Mouse (Mus musculus): ENCODE measurements around the gene Usb1. TPM values are rescaled to one million over a fixed set of nuclear protein-coding genes. Genes with fewer than 3 reads are reported as not detected.

Gene Usb1
- 17.0 and 17.2 TPM in 2 replicates for polyA plus RNA-seq (2012; rRNA removed)

DNA sequence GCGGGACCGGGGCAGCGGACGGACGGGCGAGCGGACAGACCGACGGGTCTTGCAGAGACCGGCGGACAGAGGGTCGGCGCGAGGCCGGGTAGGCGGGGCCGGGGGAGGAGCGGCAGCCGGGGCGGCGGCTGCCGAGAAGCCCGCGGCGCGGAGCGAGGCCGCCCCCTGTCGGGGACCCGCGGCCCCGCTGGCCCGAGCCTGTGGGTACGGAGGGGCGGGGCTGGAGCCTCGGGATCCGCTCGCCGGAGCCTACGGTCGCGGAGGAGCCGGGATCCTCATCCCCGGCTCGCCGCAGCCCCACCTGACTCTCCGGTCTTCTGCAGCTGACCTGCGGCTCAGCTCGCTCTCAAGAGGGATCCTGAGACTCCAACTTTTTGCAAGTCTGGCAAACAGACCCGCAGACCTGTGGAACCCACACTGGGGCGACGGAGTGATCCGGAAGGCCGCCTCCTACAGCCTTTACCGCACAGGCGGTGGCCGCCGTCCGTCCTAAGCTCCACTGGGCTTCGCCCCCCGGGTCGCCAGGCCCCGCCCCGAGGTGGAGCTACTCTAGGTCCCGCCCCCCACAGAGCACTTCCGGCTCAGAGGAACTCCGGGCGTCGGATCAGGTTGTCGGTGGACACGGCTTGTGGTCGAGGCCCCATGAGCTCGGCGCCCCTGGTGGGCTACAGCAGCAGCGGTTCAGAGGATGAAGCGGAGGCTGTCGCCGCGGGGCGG, at the start of gene Usb1, which contains the start of gene Zfp319:
TSS of gene Usb1 (plus strand) at position 565 of the 717 bp plus-strand sequence.
TSS of gene Zfp319 (minus strand) at position 231 of the 717 bp plus-strand sequence.
- Histone ChIP-seq H3K4me3 (ENCODE audit: insufficient read depth, low read length) (peak within 1 kb of the TSS; percentile 87), H3K4me1 (ENCODE audit: control insufficient read depth, insufficient read depth, low read length) (peaks cover 1% of the 10 kb centered on the region; the same call in 1 of the 2 replicates), H3K27ac (ENCODE audit: insufficient read depth, low read length) (peak within 1 kb of the TSS; percentile 97)
- TF ChIP-seq CTCF (IDR thresholded peaks at IDR 0.05; ENCODE audit: extremely low read depth, insufficient read depth, low read length) = 0 out of 2 replicates have a peak, but pooled peaks have one; percentile 1
- peak; percentile 72 for TF ChIP-seq POLR2A (IDR thresholded peaks at IDR 0.05; ENCODE audit: extremely low read depth, insufficient read depth, low read length)

DNA sequence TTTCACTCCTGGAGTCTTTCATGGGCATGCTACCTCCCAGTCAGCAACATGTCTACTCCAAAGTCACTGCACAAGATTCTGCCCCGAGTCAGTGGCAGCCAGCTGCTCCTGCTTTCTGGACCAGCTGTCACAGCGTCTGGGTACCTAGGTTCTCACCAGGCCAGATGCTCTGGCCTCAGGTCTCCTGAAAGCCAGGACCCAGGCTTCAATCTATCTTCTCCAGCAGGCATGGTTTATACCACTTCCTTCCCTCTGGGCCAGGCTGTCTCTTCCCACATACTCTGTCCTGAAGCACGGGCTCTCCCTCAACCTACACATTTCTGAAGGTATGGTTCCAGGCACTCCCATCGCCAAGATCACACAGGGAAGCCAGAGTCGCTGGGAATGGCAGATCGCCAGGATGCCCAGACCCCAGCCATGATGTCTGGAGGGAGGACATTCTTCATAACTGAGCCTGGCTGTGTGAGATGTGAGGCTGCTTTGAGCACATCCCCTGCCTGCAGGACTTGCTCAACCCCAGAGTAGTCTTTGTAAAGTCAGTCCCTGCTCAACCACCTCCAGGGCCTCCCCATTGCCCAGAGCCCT, 42.9 kb upstream of the Usb1 start:
- no peak overlapping the region for H3K4me3 ChIP-seq (ENCODE audit: insufficient read depth, low read length)
- TF ChIP-seq CTCF (IDR thresholded peaks at IDR 0.05; ENCODE audit: extremely low read depth, insufficient read depth, low read length) (no peak), POLR2A (IDR thresholded peaks at IDR 0.05; ENCODE audit: extremely low read depth, insufficient read depth, low read length) (no peak)
- no peaks in the 10 kb centered on the region for H3K4me1 ChIP-seq (ENCODE audit: control insufficient read depth, insufficient read depth, low read length)
- H3K27ac ChIP-seq (ENCODE audit: insufficient read depth, low read length) = no peak overlapping the region

DNA sequence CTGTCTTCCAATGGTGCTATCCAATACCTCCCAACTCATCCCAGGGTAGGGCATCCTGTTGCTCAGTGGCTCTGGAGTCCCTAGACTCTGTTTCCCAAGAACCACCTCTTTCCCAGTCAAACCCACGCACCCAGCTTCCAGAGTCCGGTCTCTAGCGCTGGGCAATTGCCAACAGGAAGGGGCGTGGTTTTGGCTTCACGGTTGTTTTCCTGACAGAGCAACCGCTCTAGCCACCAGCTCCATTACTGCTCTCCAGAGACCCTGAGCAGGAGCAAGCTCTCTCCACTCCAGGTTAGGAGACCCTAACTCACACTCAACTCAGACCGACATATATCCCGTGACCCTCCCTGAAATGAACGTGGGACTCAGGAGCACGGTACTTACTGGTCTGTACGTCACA, 38.9 kb upstream of the Usb1 start:
- Histone ChIP-seq H3K4me3 (ENCODE audit: insufficient read depth, low read length) (0 out of 2 replicates have a peak overlapping the region, but pooled peaks have one; percentile 19), H3K27ac (ENCODE audit: insufficient read depth, low read length) (no peak overlapping the region), H3K4me1 (ENCODE audit: control insufficient read depth, insufficient read depth, low read length) (no peaks in the 10 kb centered on the region)
- TF ChIP-seq CTCF (IDR thresholded peaks at IDR 0.05; ENCODE audit: extremely low read depth, insufficient read depth, low read length) = no peak
- TF ChIP-seq POLR2A (IDR thresholded peaks at IDR 0.05; ENCODE audit: extremely low read depth, insufficient read depth, low read length) = 0 out of 2 replicates have a peak, but pooled peaks have one; percentile 18

- no peak overlapping the region for H3K4me3 ChIP-seq (ENCODE audit: insufficient read depth, low read length)
- H3K27ac ChIP-seq (ENCODE audit: insufficient read depth, low read length) = no peak overlapping the region
- TF ChIP-seq POLR2A (IDR thresholded peaks at IDR 0.05; ENCODE audit: extremely low read depth, insufficient read depth, low read length) = no peak
- no peak for TF ChIP-seq CTCF (IDR thresholded peaks at IDR 0.05; ENCODE audit: extremely low read depth, insufficient read depth, low read length)
Observed at GRCm38 (mm10) chr8:95293891-95294290, 38.2 kb upstream of the Usb1 start.

GRCm38 (mm10) chr8:95302410-95302809, 29.7 kb upstream of the Usb1 start:
- Histone ChIP-seq H3K4me3 (ENCODE audit: insufficient read depth, low read length) (no peak overlapping the region), H3K4me1 (ENCODE audit: control insufficient read depth, insufficient read depth, low read length) (no peaks in the 10 kb centered on the region), H3K27ac (ENCODE audit: insufficient read depth, low read length) (no peak overlapping the region)
- TF ChIP-seq CTCF (IDR thresholded peaks at IDR 0.05; ENCODE audit: extremely low read depth, insufficient read depth, low read length) (peak; percentile 62), POLR2A (IDR thresholded peaks at IDR 0.05; ENCODE audit: extremely low read depth, insufficient read depth, low read length) (no peak)

More at GRCm38 (mm10) chr8:95293891-95294290, 38.2 kb upstream of the Usb1 start:
- H3K4me1 ChIP-seq (ENCODE audit: control insufficient read depth, insufficient read depth, low read length) = no peaks in the 10 kb centered on the region

DNA sequence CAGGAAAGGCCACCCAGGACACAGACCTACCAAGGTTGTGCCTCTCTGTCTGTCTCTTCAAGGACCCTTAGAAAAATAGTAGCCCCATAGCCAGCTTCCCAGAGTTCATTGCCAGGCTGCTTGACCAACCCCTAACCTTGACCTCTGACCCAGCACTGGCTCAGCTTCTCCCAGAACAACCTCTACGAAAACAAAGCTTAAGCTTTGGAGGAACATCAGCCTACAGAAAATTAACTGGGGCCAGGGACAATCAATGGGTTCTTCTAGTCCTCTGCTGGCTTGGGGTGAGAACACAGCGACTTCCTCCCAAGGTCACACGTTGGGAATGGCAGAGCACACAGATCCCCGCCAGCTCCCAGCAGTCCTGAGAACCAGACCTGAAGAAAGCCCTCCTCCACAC, 26.6 kb upstream of the Usb1 start:
- Histone ChIP-seq H3K27ac (ENCODE audit: insufficient read depth, low read length) (no peak overlapping the region), H3K4me1 (ENCODE audit: control insufficient read depth, insufficient read depth, low read length) (no peaks in the 10 kb centered on the region), H3K4me3 (ENCODE audit: insufficient read depth, low read length) (no peak overlapping the region)
- TF ChIP-seq CTCF (IDR thresholded peaks at IDR 0.05; ENCODE audit: extremely low read depth, insufficient read depth, low read length) = no peak
- TF ChIP-seq POLR2A (IDR thresholded peaks at IDR 0.05; ENCODE audit: extremely low read depth, insufficient read depth, low read length) = no peak

- H3K4me3 ChIP-seq (ENCODE audit: insufficient read depth, low read length) = no peak within 1 kb of the TSS
- TF ChIP-seq POLR2A (IDR thresholded peaks at IDR 0.05; ENCODE audit: extremely low read depth, insufficient read depth, low read length) = no peak
- no peak for TF ChIP-seq CTCF (IDR thresholded peaks at IDR 0.05; ENCODE audit: extremely low read depth, insufficient read depth, low read length)
- no peaks in the 10 kb centered on the region; the same call in 1 of the 2 replicates for H3K4me1 ChIP-seq (ENCODE audit: control insufficient read depth, insufficient read depth, low read length)
- H3K27ac ChIP-seq (ENCODE audit: insufficient read depth, low read length) = no peak within 1 kb of the TSS
Observed at GRCm38 (mm10) chr8:95306431-95306830, 25.7 kb upstream of the Usb1 start, which contains the start of gene Cngb1. TSS of gene Cngb1 (minus strand) at chr8:95306585.

GRCm38 (mm10) chr8:95310342-95310970, 21.6 kb upstream of the Usb1 start, which contains the start of gene Tepp:
TSS of gene Tepp (plus strand) at chr8:95310566.
- TF ChIP-seq POLR2A (IDR thresholded peaks at IDR 0.05; ENCODE audit: extremely low read depth, insufficient read depth, low read length) (no peak), CTCF (IDR thresholded peaks at IDR 0.05; ENCODE audit: extremely low read depth, insufficient read depth, low read length) (no peak)
- no peak within 1 kb of the TSS for H3K4me3 ChIP-seq (ENCODE audit: insufficient read depth, low read length)
- H3K27ac ChIP-seq (ENCODE audit: insufficient read depth, low read length) = no peak within 1 kb of the TSS
- no peaks in the 10 kb centered on the region; the same call in 1 of the 2 replicates for H3K4me1 ChIP-seq (ENCODE audit: control insufficient read depth, insufficient read depth, low read length)

DNA sequence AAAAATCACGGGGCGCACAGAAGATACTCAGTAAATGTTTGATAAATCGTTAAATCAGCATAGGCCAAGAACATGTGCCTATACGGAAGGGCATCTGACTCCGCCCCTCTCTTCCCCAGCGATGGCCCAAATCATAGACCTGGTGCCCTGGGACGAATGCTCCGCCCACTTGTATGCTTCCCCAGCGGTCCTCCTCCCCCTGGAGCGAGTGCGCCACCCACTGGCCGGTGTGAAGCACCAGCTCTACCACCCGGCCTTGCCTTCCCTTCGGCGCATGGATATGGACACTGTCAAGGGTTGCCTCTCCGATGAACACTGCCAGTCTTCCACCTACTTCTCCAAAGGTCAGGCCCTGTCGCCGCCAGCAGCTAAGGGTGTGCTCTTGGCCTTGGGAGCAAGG, 19.2 kb upstream of the Usb1 start:
- Histone ChIP-seq H3K4me1 (ENCODE audit: control insufficient read depth, insufficient read depth, low read length) (no peaks in the 10 kb centered on the region; the same call in 1 of the 2 replicates), H3K27ac (ENCODE audit: insufficient read depth, low read length) (no peak overlapping the region), H3K4me3 (ENCODE audit: insufficient read depth, low read length) (no peak overlapping the region)
- TF ChIP-seq CTCF (IDR thresholded peaks at IDR 0.05; ENCODE audit: extremely low read depth, insufficient read depth, low read length) (no peak), POLR2A (IDR thresholded peaks at IDR 0.05; ENCODE audit: extremely low read depth, insufficient read depth, low read length) (no peak)
